In the genomic region with DNA sequence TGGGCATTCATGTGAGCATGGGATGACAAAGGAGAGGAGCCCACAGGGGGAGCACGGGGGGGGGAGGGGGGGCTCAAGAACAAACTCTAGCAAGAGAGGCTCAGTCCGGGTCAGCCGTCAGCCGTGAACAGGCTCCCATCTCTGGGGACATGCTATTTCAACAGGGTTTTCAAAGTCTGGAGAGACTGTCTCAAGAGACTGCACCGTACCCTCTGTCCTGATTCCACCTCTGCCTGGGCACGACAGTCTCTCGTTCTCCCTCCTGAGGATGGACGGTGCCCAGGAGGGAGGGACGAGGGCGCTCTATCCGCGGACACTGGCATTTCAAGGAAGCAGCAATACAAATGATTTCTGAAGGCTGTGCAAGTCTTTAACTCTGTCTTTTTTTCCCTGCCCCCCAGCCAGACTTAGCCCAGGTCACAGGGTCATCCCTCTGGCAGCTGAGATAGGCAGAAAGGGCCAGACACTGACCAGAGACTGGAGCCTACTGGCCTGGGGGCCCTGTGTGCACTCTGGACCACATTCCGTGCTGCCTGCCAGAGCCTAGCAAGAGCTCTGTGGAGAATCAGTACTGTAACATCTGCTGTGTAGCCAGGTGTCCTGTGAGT, we compare ENCODE assay signal across 7 mouse cellular contexts.
DNase-seq lines count a peak whose midpoint lies in the region; ATAC-seq and TF ChIP-seq lines count a peak whose summit lies in the region.

No protein-coding gene starts in this region.

- no peak for TF ChIP-seq POLR2A in lung, adult 2 months (IDR thresholded peaks at IDR 0.05; ENCODE audit: borderline replicate concordance, extremely low read depth, low read depth, low read length)

- H3K27me3 ChIP-seq in lung, embryonic 15.5 days = no peaks in the 10 kb centered on the region
- H3K27me3 ChIP-seq in embryonic facial prominence, embryonic 13.5 days = peaks cover 19% of the 10 kb centered on the region
- no peaks in the 10 kb centered on the region; the same call in 1 of the 2 replicates for H3K27me3 ChIP-seq in kidney, embryonic 15.5 days

- peaks cover 44% of the 10 kb centered on the region for H3K4me1 ChIP-seq in lung, embryonic 15.5 days
- peaks cover 9% of the 10 kb centered on the region for H3K4me1 ChIP-seq in lung, adult 2 months (ENCODE audit: control insufficient read depth, insufficient read depth, low read length)
- peaks cover 27% of the 10 kb centered on the region for H3K4me1 ChIP-seq in embryonic facial prominence, embryonic 13.5 days
- peaks cover 41% of the 10 kb centered on the region for H3K4me1 ChIP-seq in kidney, embryonic 15.5 days

- H3K27ac ChIP-seq in lung, embryonic 15.5 days = no peak overlapping the region
- H3K27ac ChIP-seq in embryonic facial prominence, embryonic 13.5 days = no peak overlapping the region
- no peak overlapping the region for H3K27ac ChIP-seq in kidney, embryonic 15.5 days

- H3K9me3 ChIP-seq in lung, embryonic 15.5 days = no peaks in the 10 kb centered on the region
- H3K9me3 ChIP-seq in embryonic facial prominence, embryonic 13.5 days = no peaks in the 10 kb centered on the region
- H3K9me3 ChIP-seq in kidney, embryonic 15.5 days (replicated peaks) = no peaks in the 10 kb centered on the region

- H3K9ac ChIP-seq in lung, embryonic 15.5 days = no peak overlapping the region
- no peak overlapping the region for H3K9ac ChIP-seq in embryonic facial prominence, embryonic 13.5 days
- H3K9ac ChIP-seq in kidney, embryonic 15.5 days = no peak overlapping the region

- TF ChIP-seq CTCF in lung, adult 2 months (IDR thresholded peaks at IDR 0.05; ENCODE audit: insufficient read depth, low read length) = no peak

- no peak for ATAC-seq in lung, embryonic 15.5 days (ENCODE audit: borderline replicate concordance, extremely low read depth, low FRiP score, low TSS enrichment)
- ATAC-seq in embryonic facial prominence, embryonic 13.5 days (ENCODE audit: insufficient number of reproducible peaks, insufficient read depth, low FRiP score, low TSS enrichment, low read depth) = no peak
- 0 out of 2 replicates have a peak, but pooled peaks have one; percentile 30 for ATAC-seq in kidney, embryonic 15.5 days (replicated peaks; ENCODE audit: low FRiP score)
- ATAC-seq in erythroblast, adult 5-6 weeks (replicated peaks; ENCODE audit: low FRiP score, poor library complexity, severe bottlenecking) = no peak

- no peak overlapping the region for H3K4me3 ChIP-seq in lung, embryonic 15.5 days
- no peak overlapping the region for H3K4me3 ChIP-seq in lung, adult 2 months (replicated peaks; ENCODE audit: extremely low read depth, low read depth, low read length)
- no peak overlapping the region for H3K4me3 ChIP-seq in embryonic facial prominence, embryonic 13.5 days
- H3K4me3 ChIP-seq in kidney, embryonic 15.5 days (replicated peaks) = no peak overlapping the region

- WGBS in lung, embryonic 15.5 days = 12% methylated on average over 13 of the region's 13 CpGs
- 29% methylated on average over 13 of the region's 13 CpGs for WGBS in lung, adult 2 months
- WGBS in embryonic facial prominence, embryonic 13.5 days = 12% methylated on average over 13 of the region's 13 CpGs
- WGBS in kidney, embryonic 15.5 days = 22% methylated on average over 13 of the region's 13 CpGs

- H3K36me3 ChIP-seq in lung, embryonic 15.5 days = no peaks in the 10 kb centered on the region
- no peaks in the 10 kb centered on the region for H3K36me3 ChIP-seq in embryonic facial prominence, embryonic 13.5 days
- no peaks in the 10 kb centered on the region for H3K36me3 ChIP-seq in kidney, embryonic 15.5 days

- no peak for DNase-seq in lung, adult 2 months
- DNase-seq in neural tube, embryonic 10.5 days (ENCODE audit: extremely low spot score, low spot score) = peak; percentile 70
- DNase-seq in right cerebral cortex, adult 2 months (ENCODE audit: low spot score in 2 of 2) = no peak

- peak overlapping the region; percentile 27; the same call in 1 of the 2 replicates for H3K4me2 ChIP-seq in lung, embryonic 15.5 days
- peak overlapping the region; percentile 17 for H3K4me2 ChIP-seq in embryonic facial prominence, embryonic 13.5 days
- peak overlapping the region; percentile 32 for H3K4me2 ChIP-seq in kidney, embryonic 15.5 days
